Mouse (Mus musculus): Measurements from ENCODE around the gene Polg. TPM values are rescaled to one million over a fixed set of nuclear protein-coding genes. Genes with fewer than 3 reads are reported as not detected.

Polg gene
- polyA plus RNA-seq, 1 experiment from 2014 or later = 27.0 TPM

Small RNA genes lying within 50 kb of the gene (microRNA-seq; reads per million reads assigned to microRNA genes)
- 542 reads per million, percentile 73 among the genes with 10 or more reads in this experiment for gene Mir9-3

Other genes with a start within 250 kb of the Polg start
- 16.8 and 18.2 TPM in 2 replicates for gene Abhd2, start 193.2 kb downstream of the Polg start, polyA plus RNA-seq (2015; fragmentation: Nextera tagmentation; extraction: Ambion mirVana)
- gene Rlbp1, start 79.3 kb downstream of the Polg start, polyA plus RNA-seq (2015; fragmentation: Nextera tagmentation; extraction: Ambion mirVana) = 9.5 and 11.7 TPM in 2 replicates
- gene Fanci, start 74.4 kb downstream of the Polg start, polyA plus RNA-seq (2015; fragmentation: Nextera tagmentation; extraction: Ambion mirVana) = 1.9 and 2.1 TPM in 2 replicates
- gene Rhcg, start 151.3 kb upstream of the Polg start, polyA plus RNA-seq (2015; fragmentation: Nextera tagmentation; extraction: Ambion mirVana) = 1.9 and 2.1 TPM in 2 replicates
- 1.5 and 2.2 TPM in 2 replicates for gene Ticrr, start 193.8 kb upstream of the Polg start, polyA plus RNA-seq (2015; fragmentation: Nextera tagmentation; extraction: Ambion mirVana)
- gene Kif7, start 249.4 kb upstream of the Polg start, polyA plus RNA-seq (2015; fragmentation: Nextera tagmentation; extraction: Ambion mirVana) = 1.3 and 2.0 TPM in 2 replicates

Measured in midbrain, embryonic 15.5 days (tissue).